Mouse (Mus musculus): ENCODE measurements at regions not wholly inside any gene's neighbourhood (a gene's known extent, or its start where the extent isn't known, plus 50 kb on each side); places are given as distances from the start of the nearest gene placed in this dataset.
A peak's percentile ranks its signal among the peaks of the same experiment; 100 is the strongest.

DNA sequence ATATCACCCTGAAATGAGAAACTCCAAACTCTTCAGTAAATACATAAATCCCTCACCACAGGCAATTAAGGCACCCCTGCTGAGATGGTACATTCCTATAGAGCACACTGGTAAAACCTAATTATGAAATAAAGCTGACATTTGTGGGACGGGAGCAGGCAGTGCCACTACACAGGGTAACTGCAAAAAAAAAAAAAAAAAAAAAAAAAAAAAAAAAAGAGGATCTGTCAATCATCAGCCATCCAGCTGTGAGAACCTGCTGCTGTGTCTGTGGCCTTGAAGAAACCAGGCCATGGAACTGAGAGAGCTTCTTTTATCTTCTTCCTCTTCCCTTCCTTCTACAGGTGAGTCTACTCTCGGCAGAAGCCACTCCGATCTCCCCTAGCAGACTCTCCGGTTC, 78.6 kb upstream of the Sfrp2 start:
- no peak for DNase-seq (ENCODE audit: extremely low read depth, low read depth)

DNA sequence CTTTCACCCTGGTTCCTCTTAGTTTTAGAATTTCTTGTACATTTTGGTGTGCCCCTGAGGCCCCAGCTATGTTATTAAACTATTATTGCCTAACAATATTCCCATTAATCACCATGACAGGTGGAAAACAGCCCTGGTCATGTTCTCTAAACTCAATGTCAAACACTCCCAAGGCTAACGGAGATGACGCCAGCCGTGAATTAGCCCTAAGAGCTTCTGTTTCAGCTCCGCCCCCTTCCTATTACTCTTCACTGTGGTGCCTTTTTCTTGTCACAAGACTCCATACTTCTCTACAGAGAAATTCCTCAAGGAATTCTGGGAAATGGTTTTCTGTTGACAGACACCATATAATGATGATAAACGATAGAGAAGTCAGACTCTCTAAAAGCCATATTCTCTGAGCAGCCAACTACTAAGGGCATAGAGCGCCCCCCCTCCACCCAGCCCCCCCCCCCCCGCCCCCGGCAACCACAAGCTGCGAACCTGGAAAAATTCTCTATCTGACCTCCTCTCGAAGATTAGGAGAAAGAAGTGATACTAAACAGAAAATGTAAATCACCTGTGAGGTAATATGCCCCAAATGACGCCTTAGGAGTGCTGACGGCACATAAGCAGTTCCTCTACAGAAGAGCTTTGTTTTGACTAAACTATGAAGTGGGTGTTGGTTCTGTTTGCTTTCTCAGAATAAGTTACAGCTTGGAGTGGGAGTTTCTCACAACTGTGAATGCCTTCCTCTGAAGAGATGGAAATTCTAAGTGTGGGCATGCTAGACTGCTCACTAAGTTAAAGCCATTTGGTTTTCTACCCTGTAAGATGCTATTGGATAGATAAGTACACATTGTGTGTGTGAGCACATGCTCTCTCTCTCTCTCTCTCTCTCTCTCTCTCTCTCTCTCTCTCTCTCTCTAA, 76.8 kb upstream of the Sfrp2 start:
- no peak for DNase-seq (ENCODE audit: extremely low read depth, low read depth)

DNA sequence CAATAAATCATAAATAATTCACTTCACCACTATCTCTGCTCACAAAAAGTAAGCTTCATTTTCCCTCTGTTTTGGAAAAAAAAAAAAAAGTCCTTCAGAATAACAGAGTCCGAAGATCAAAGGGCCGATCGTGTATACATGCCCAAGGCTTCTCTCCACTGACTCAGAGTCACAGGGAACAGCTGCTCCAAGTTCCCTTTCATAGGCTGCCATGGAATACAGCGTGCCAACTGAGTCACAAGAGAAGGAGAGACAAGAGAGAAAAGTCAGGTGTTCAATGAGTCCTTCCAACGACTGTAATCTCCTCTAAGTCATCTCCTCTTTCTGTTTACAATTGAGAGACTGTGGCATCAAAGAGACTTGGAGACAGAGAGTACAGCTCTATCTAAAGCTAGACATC, 71.6 kb upstream of the Sfrp2 start:
- DNase-seq (ENCODE audit: extremely low read depth, low read depth) = no peak

DNA sequence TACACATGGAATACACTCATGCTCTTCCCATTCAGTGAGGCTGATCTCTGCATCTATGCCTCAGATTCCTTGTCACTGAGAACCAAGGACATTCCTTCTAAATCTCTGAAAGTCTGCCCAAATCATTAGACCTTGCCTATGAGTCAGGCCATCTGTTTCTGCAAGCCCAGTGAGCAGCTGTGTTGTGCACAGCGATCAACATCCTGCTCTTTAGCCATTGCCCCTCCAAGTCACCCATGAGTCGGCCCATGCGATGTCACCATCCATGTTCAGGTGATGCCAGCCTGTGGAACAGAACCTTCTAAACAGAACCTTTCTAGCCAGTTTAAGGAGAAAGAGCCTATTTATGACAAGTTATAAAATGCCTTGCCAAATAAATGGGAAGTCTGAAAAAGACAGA, 66.4 kb upstream of the Sfrp2 start:
- no peak for DNase-seq (ENCODE audit: extremely low read depth, low read depth)

DNA sequence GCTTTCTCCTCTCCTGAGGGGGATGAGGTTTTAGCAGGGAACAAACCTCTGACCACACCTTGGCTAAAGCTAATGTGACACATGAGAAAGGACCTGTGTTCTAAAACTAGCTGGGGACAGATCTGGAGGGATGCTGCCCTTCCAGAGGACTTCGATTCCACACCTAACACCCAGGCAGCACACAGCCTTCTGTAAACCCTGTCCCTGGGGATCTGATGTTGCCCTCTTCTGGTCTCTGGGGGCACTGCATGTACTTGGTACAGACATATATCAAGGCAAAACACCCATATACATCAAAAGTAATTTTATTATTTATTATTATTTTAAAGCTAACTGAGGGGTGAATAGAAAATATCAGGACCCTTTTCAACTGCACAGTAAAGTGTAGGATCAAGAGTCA, 65.0 kb upstream of the Sfrp2 start:
- DNase-seq (ENCODE audit: extremely low read depth, low read depth) = peak; percentile 14

DNA sequence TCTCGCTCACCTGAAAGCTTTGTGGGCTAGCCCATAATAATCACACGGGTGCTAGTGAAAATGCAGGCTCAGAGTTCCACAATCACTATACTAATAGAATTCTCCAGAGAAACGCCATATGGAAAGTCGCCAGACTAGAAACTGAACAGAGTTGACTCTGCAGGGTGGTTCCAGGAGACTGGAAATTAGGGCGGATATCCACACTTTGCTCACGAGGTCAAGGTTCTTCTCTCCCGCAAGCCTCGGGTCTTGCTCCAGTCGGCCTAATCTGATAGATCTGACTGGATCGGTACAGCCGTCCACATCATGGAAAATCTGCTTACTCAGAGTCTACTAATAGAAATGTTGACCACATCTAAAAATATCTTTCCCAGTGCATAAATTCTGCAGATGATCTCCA, 61.6 kb upstream of the Sfrp2 start:
- DNase-seq (ENCODE audit: extremely low read depth, low read depth) = no peak

DNA sequence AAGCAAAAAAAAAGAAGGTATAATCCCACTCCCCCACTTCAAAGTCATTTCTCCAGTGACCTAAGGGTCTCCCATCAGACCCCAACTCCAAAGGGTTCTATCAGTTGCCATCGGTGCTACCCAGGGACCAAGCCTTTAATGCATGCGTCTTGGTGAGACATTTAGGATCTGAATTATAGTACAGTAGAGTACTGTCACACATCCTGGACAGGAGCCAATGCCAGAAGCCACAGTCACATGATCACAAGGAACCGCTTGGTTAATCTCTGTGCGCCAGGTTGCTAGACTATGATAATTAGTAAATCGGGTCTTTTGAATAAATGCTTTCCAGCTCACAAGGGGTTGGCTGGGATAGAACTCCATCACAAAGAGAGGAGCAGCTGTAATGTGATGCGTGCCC, 60.9 kb upstream of the Sfrp2 start:
- no peak for DNase-seq (ENCODE audit: extremely low read depth, low read depth)

DNA sequence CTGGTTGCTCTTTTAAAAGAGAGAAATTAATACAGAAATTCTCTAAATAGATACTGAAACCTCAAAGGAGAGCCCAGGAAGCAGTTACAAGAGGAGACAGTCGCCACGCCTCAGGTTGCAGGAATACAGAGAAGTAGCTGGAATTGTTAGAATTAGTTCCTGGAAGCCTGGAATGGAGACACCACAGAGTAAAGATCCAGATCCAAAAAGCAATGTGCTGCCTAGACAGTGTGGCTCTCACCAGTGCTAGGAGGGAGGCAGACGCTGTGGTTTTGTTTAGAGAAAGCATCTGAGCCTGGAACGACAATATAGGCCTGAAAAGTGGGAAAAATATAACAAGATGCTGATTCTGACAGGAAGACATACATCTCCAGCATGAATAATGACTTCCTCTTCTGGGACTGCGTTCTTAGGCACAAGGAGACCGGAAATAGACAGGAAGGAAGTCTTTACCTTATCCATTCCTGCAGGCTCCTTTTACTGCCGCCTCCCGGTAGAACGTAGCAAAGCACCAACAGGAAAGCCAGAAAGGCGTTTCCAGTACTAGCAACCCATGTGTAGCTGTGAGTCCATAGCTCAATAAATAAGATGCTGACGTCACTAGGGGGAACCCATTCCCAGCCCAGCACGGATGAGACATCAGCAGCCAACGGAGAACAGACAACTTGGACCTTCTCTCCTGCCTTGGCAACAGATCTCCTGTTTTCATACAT, 59.4 kb upstream of the Sfrp2 start:
- peak; percentile 79 for DNase-seq (ENCODE audit: extremely low read depth, low read depth)

DNA sequence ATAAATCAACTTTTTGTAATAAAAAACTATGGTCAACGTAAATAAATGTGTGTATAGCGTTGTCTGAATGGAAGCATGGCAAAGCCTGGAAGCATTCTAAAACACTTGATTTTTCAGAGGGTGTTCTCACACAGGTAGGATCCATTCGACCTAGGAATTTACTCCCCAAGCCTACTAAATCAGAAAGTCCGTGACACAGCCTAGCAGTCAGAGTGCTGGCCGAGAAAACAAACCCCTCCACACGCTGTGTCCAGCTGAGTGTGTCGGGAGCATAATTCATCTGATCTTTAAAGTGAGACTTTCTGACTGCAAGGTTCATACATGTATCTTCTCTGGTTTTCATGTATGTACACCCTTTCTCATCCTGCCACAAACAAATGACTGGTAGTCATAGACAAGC, 58.8 kb upstream of the Sfrp2 start:
- DNase-seq (ENCODE audit: extremely low read depth, low read depth) = no peak

DNA sequence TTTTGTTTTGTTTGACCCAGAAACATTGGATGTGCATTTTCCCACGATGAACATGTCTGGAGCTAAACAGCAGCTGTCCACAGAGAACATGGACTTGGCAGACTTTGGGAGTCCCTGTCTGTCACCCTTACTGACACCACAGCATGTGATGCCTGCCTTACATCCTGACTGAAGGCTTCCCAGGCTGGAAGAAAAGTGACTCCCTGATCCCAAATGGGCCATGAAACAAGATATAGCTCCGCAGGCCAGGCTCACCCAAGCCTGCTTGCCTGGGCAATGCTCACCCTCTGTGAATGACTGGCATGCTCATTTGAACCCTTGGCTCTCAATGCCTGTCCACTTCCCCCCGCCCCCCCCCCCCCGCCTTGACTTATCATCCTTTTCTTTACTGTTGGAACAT, 57.1 kb upstream of the Sfrp2 start:
- no peak for DNase-seq (ENCODE audit: extremely low read depth, low read depth)

DNA sequence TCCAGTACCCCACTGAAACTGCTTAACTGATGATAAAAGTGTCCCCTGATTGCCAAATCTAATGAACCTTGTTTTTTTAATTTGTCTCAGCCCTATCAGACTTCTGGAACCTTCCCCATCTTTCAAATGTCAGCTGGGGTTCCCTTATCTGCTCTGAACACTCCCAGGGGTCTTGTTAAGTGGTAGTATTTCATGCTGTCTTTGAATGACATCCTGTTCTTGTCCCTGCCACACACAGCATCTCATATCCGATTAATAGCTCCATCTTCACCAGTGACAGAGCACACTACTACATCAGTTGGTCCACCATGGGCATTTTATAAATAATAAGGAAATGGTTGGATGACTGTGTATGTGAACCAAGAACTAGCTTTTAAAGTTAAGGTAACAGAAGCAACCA, 56.6 kb upstream of the Sfrp2 start:
- peak; percentile 39 for DNase-seq (ENCODE audit: extremely low read depth, low read depth)

DNA sequence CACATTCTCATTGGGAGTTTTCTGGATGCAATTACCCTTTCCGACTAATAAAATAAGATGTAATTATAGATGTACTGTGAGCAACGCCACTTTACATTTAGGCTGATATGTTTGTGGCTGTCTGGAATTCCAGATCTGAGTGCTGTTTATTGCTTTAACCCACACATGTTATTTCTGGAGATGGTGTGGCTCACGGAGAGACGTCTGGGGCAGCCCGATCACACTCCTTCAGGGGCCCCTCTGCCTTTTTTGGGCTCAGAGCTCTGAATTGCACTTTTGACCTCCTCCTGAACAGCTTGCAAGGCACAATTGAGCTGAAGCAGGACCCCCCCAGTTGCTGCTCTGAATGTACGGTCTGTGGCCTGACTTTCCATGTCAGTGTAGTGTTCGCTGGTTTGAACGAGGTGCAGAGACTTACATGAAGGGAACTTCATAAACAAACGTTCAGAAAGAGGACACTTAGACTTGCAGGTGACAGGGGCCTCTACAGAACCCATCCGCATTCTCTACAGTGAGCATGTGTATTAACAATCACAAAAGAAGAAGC, 55.1 kb upstream of the Sfrp2 start:
- DNase-seq (ENCODE audit: extremely low read depth, low read depth) = no peak

DNA sequence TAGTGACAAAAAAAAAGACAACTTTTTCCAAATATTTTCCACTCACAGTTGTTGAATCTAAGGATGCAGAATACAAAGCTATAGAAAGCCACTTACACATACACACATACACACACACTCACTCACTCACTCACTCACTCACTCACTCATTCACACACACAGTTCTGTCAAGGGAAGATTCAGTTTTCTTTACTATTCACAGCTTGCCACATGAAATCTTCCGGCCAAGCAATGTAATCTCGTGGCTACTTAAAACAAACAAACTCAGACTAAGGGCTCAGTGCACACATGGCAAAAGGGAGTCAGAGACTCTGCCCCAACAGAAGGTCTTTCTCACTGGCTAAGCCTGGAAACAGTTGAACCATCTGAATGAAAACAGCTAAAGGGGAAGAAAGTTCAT, 53.8 kb upstream of the Sfrp2 start:
- DNase-seq (ENCODE audit: extremely low read depth, low read depth) = no peak

DNA sequence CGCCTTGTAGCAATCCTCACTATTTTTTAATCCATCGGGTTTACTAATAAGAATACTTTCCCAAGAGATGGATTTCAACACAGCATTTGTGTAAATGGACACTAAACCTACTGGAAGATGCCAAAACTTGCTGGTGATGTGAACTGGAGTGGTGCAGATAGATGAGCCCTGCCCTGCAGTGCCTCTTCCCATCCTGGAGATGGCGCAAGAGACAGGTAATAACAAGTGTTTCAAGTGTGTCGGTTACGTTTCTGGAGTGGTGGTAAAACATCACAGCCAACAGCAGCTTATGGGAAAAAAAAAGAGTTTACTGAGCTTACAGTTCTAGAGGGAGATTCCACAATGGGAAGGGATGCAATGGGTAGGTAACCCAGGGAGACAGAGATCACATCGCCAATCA, 51.5 kb upstream of the Sfrp2 start:
- peak; percentile 33 for DNase-seq (ENCODE audit: extremely low read depth, low read depth)

Data from MEL-GATA-1-ER (cell line).